Mouse (Mus musculus): ENCODE results near the gene Ccdc57.

GRCm38 (mm10) chr11:120800061-120800904 lies 132.4 kb downstream of the Ccdc57 start:
- TF ChIP-seq CTCF (IDR thresholded peaks at IDR 0.05; ENCODE audit: low read depth) (peak; percentile 94), EP300 (IDR thresholded peaks at IDR 0.05; ENCODE audit: low read depth) (no peak)
